8 mouse cellular contexts compared by ENCODE assay signal in the genomic region with DNA sequence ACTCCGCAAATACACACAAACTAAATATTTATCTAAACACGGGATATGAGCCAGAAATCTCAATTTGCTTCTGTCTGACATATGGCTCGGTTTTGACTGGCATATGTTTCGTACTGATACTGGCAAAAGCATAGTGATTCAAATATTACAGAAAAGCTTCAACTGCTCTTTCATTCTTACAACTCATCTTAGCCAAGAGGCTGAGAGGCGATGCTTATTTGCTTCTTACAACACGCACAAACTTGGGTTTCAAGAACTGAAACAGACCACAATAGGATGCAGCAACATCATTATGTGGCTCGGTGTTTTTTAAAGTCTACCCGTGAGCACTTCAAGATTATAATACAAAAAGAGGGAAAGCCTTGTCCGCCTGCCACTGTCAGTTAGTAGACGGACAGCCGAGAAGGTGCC. TPM values are rescaled to one million over a fixed set of nuclear protein-coding genes. Genes with fewer than 3 reads are reported as not detected.
DNase-seq lines count a peak whose midpoint lies in the region; ATAC-seq and TF ChIP-seq lines count a peak whose summit lies in the region.

No protein-coding gene starts in this region.

- peaks cover 19% of the 10 kb centered on the region for H3K4me1 ChIP-seq in forebrain, embryonic 10.5 days
- peaks cover 4% of the 10 kb centered on the region; the same call in 1 of the 2 replicates for H3K4me1 ChIP-seq in midbrain, postnatal 0 days (ENCODE audit: insufficient read depth, low read length)

- peak overlapping the region; percentile 88 for H3K4me3 ChIP-seq in forebrain, embryonic 10.5 days
- H3K4me3 ChIP-seq in midbrain, postnatal 0 days (ENCODE audit: low read depth, low read length): peak overlapping the region; percentile 96

- H3K9me3 ChIP-seq in forebrain, embryonic 10.5 days: no peaks in the 10 kb centered on the region
- no peaks in the 10 kb centered on the region for H3K9me3 ChIP-seq in midbrain, postnatal 0 days (ENCODE audit: low read length)

- peak overlapping the region; percentile 69 for H3K4me2 ChIP-seq in midbrain, postnatal 0 days (ENCODE audit: low read depth, low read length, poor library complexity, severe bottlenecking)

- no peak overlapping the region for H3K27ac ChIP-seq in forebrain, embryonic 10.5 days
- no peak overlapping the region for H3K27ac ChIP-seq in midbrain, postnatal 0 days (ENCODE audit: low read depth, low read length)

- DNase-seq in kidney, postnatal 14 days: peak; percentile 3
- no peak for DNase-seq in kidney, adult 18-20 months
- peak; percentile 8 for DNase-seq in T-cell, adult 2 months (ENCODE audit: low spot score)
- DNase-seq in forebrain, embryonic 10.5 days (ENCODE audit: extremely low spot score, low spot score): no peak
- DNase-seq in layer of hippocampus, postnatal 14 days (ENCODE audit: low spot score in 2 of 2): peak; percentile 4 to 30
- DNase-seq in midbrain, postnatal 0 days (ENCODE audit: low spot score): no peak
- DNase-seq in thymus, postnatal 14 days: no peak
- no peak for DNase-seq in ovary, postnatal 36 days (ENCODE audit: low spot score)

- H3K36me3 ChIP-seq in forebrain, embryonic 10.5 days (replicated peaks): no peaks in the 10 kb centered on the region
- H3K36me3 ChIP-seq in midbrain, postnatal 0 days (ENCODE audit: insufficient read depth, low read length): no peaks in the 10 kb centered on the region

- TF ChIP-seq CTCF in midbrain, postnatal 0 days (IDR thresholded peaks at IDR 0.05): no peak

- H3K9ac ChIP-seq in midbrain, postnatal 0 days (replicated peaks; ENCODE audit: low read length, poor library complexity, severe bottlenecking): peak overlapping the region; percentile 96

- 49% methylated on average over 11 of the region's 11 CpGs for WGBS in forebrain, embryonic 10.5 days
- 20% methylated on average over 11 of the region's 11 CpGs for WGBS in midbrain, postnatal 0 days

- ATAC-seq in midbrain, postnatal 0 days (ENCODE audit: low FRiP score): no peak

- H3K27me3 ChIP-seq in forebrain, embryonic 10.5 days (ENCODE audit: poor library complexity, severe bottlenecking): peaks cover 17% of the 10 kb centered on the region
- 0 out of 2 replicates have a peak, but pooled peaks cover 5% of the 10 kb centered on the region for H3K27me3 ChIP-seq in midbrain, postnatal 0 days (ENCODE audit: insufficient read depth, low read length)

RNA-seq across cellular contexts. Expression of a gene that starts 1.2 kb away (rescaled TPM):
- polyA plus RNA-seq in forebrain, embryonic 10.5 days (2016; fragmentation: Nextera tagmentation; extraction: Ambion mirVana): 36.7 and 37.5 TPM in 2 replicates
- total RNA-seq in layer of hippocampus, postnatal 14 days (2021): 10 to 100 TPM; 39.2 to 39.6 TPM
- total RNA-seq in midbrain, postnatal 0 days (2014; rRNA removed): 46.6 and 66.2 TPM in 2 replicates
- 48.6 and 50.3 TPM in 2 replicates for polyA plus RNA-seq in midbrain, postnatal 0 days (2015; fragmentation: Nextera tagmentation; extraction: Ambion mirVana)

Comparison
In these comparisons a context has a peak if more than half of its experiments do, and no peak if none do; other contexts are left out.
1. DNase-seq: peak in kidney, postnatal 14 days (single experiment), T-cell, adult 2 months (single experiment) and layer of hippocampus, postnatal 14 days (2 of 2); none in kidney, adult 18-20 months (single experiment), forebrain, embryonic 10.5 days (single experiment), midbrain, postnatal 0 days (single experiment), thymus, postnatal 14 days (single experiment) and ovary, postnatal 36 days (single experiment).